ENCODE assay signal across 33 mouse cellular contexts in the genomic region with DNA sequence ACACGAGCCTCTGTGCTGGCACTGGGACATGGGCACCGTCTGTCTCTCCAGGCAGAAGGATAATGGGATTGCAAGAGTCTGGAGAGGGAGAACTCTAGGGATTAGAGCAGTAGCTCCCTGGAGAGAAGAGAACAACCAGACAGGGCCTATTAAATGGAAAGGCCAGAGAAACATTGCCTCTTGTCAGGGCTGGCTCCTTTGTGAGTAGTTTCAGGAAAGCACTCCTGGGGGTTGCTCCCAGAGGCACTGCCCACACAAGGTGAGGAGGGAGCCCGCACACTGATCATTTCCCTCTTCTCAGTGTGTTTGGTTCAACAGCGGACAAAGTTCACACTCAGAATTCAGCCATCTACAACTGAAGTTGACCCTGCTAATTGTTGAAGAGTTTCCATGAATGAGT.
"Had no signal": no experiment of that assay in that cellular context is flagged by ENCODE, and none has a peak within 500 bp of the region (broad histone marks: within the 10 kb centered on the region; RNA-seq: fewer than 3 reads in every experiment).

No protein-coding gene starts in this region.

- H3K4me2 ChIP-seq: limb, embryonic 12.5 days; limb, embryonic 13.5 days; limb, embryonic 15.5 days; liver, embryonic 11.5 days; liver, embryonic 12.5 days; liver, embryonic 13.5 days; liver, embryonic 15.5 days; lung, embryonic 14.5 days; lung, embryonic 15.5 days; midbrain, embryonic 11.5 days; midbrain, embryonic 12.5 days; midbrain, embryonic 13.5 days; midbrain, embryonic 15.5 days; neural tube, embryonic 12.5 days; neural tube, embryonic 13.5 days had no signal

- H3K27ac ChIP-seq: limb, embryonic 10.5 days; limb, embryonic 12.5 days; limb, embryonic 13.5 days; limb, embryonic 15.5 days; liver, embryonic 12.5 days; liver, embryonic 13.5 days; liver, embryonic 14.5 days; liver, embryonic 15.5 days; lung, embryonic 15.5 days; macrophage; midbrain, embryonic 10.5 days; midbrain, embryonic 12.5 days; midbrain, embryonic 13.5 days; midbrain, embryonic 15.5 days; neural tube, embryonic 12.5 days; neural tube, embryonic 13.5 days had no signal

- H3K4me3 ChIP-seq: limb, embryonic 10.5 days; limb, embryonic 12.5 days; limb, embryonic 13.5 days; limb, embryonic 15.5 days; liver, embryonic 12.5 days; liver, embryonic 13.5 days; liver, embryonic 15.5 days; lung, embryonic 15.5 days; megakaryocyte, embryonic 14.5 days; midbrain, embryonic 10.5 days; midbrain, embryonic 12.5 days; midbrain, embryonic 13.5 days; midbrain, embryonic 15.5 days; myocyte; neural tube, embryonic 12.5 days; neural tube, embryonic 13.5 days had no signal

- H3K9ac ChIP-seq: limb, embryonic 12.5 days; limb, embryonic 13.5 days; limb, embryonic 15.5 days; liver, embryonic 12.5 days; liver, embryonic 13.5 days; liver, embryonic 14.5 days; liver, embryonic 15.5 days; liver, postnatal 0 days; lung, embryonic 14.5 days; lung, embryonic 15.5 days; midbrain, embryonic 12.5 days; midbrain, embryonic 13.5 days; midbrain, embryonic 15.5 days; neural tube, embryonic 12.5 days; neural tube, embryonic 13.5 days had no signal

- ATAC-seq: liver, embryonic 12.5 days; liver, postnatal 0 days; lung, postnatal 0 days; midbrain, embryonic 13.5 days; midbrain, embryonic 15.5 days; midbrain, embryonic 16.5 days had no signal

- H3K36me3 ChIP-seq: limb, embryonic 10.5 days; limb, embryonic 12.5 days; limb, embryonic 13.5 days; limb, embryonic 15.5 days; liver, embryonic 12.5 days; liver, embryonic 13.5 days; liver, embryonic 15.5 days; lung, embryonic 15.5 days; midbrain, embryonic 10.5 days; midbrain, embryonic 12.5 days; midbrain, embryonic 13.5 days; midbrain, embryonic 15.5 days; neural tube, embryonic 12.5 days; neural tube, embryonic 13.5 days had no signal

- H3K9me3 ChIP-seq: limb, embryonic 10.5 days; limb, embryonic 12.5 days; limb, embryonic 13.5 days; limb, embryonic 15.5 days; liver, embryonic 12.5 days; liver, embryonic 13.5 days; liver, embryonic 15.5 days; lung, embryonic 15.5 days; megakaryocyte, embryonic 14.5 days; midbrain, embryonic 10.5 days; midbrain, embryonic 12.5 days; midbrain, embryonic 13.5 days; midbrain, embryonic 15.5 days; neural tube, embryonic 12.5 days; neural tube, embryonic 13.5 days had no signal

- DNase-seq: left cerebral cortex, postnatal 4 days; liver; liver, embryonic 13.5 days; liver, postnatal 0 days; lung, adult 18-20 months; lung, adult 2 months; lung, embryonic 14.5 days; lung, postnatal 10 days; lung, postnatal 14 days; lung, postnatal 36 days; lung, postnatal 4 days; midbrain, embryonic 14.5 days had no signal

- H3K4me1 ChIP-seq: limb, embryonic 10.5 days; limb, embryonic 12.5 days; limb, embryonic 13.5 days; limb, embryonic 15.5 days; liver, embryonic 12.5 days; liver, embryonic 13.5 days; liver, embryonic 15.5 days; lung, embryonic 15.5 days; megakaryocyte, embryonic 14.5 days; midbrain, embryonic 10.5 days; midbrain, embryonic 12.5 days; midbrain, embryonic 13.5 days; midbrain, embryonic 15.5 days; neural tube, embryonic 12.5 days had no signal

- H3K27me3 ChIP-seq: limb, embryonic 12.5 days; limb, embryonic 13.5 days; limb, embryonic 15.5 days; liver, embryonic 12.5 days; liver, embryonic 13.5 days; liver, embryonic 15.5 days; lung, embryonic 15.5 days; megakaryocyte, embryonic 14.5 days; midbrain, embryonic 12.5 days; midbrain, embryonic 13.5 days; midbrain, embryonic 15.5 days; neural tube, embryonic 12.5 days; neural tube, embryonic 13.5 days had no signal
